Mouse (Mus musculus) layer of hippocampus, adult 18-20 months (tissue): ENCODE measurements around the gene Bmpr1b. TPM values are rescaled to one million over a fixed set of nuclear protein-coding genes. Genes with fewer than 3 reads are reported as not detected.

Source experiments
- DNase-seq, 2 experiments: peaks; one replicate each; pipeline ENCODE4 v3.0.0; 2022; ENCODE audit warnings: low spot score in 2 of 2
- total RNA-seq, 2 experiments: library from RNA; stranded (reverse); gene quantifications; 2 replicates each; pipeline ENCODE4 v1.2.3; 2021

Bmpr1b gene
- total RNA-seq, 2 experiments from 2014 or later = 21.6 to 22.0 TPM

DNA sequence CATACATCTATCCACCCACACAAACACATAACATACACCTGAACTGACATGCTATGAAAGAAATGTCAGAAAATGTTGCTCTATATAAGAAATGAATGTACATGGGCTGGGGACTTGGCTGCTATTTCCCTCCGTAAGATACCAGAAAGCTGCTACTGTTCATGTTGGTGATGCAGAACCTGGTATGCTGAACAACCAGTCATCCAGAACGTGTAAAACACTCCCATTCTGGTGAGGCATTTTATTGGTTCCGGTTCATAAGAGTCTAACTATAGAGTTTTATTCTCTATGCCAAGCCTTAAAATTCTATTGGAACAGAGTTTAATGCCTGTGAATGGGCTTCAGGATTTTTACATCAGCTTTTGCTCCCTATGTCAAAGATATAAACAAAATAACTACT lies 55.0 kb downstream of the Bmpr1b start:
- DNase-seq = no peak

DNA sequence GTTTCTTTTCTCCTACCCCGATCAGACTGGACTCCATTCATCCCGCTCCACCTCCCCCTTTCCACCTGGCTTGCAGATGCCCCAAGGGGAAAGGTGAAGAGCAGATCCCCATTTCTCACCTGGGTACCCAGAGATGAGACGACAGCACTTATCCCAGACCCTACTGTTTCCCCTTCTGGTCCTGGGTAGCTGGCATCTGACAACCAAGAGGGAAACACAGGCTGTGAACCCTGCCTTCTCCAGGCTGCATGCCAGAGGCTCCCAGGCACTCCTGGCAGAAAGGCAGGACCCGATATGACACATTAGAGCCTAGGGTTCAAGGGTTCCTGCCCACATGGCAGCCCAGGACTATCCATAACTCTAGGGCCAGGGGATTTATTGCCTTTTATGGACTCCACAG lies 56.0 kb downstream of the Bmpr1b start:
- DNase-seq = no peak

- DNase-seq = peak in 1 of 2 experiments; percentile 4
Measured at GRCm38 (mm10) chr3:142106227-142106626, 63.0 kb downstream of the Bmpr1b start.

- DNase-seq = no peak
Measured at GRCm38 (mm10) chr3:142104027-142104805, 65.0 kb downstream of the Bmpr1b start.

GRCm38 (mm10) chr3:142103622-142104021 lies 65.6 kb downstream of the Bmpr1b start:
- no peak for DNase-seq

GRCm38 (mm10) chr3:142099151-142099550 lies 70.1 kb downstream of the Bmpr1b start:
- DNase-seq = no peak

GRCm38 (mm10) chr3:142094049-142094448 lies 75.2 kb downstream of the Bmpr1b start:
- no peak for DNase-seq

DNA sequence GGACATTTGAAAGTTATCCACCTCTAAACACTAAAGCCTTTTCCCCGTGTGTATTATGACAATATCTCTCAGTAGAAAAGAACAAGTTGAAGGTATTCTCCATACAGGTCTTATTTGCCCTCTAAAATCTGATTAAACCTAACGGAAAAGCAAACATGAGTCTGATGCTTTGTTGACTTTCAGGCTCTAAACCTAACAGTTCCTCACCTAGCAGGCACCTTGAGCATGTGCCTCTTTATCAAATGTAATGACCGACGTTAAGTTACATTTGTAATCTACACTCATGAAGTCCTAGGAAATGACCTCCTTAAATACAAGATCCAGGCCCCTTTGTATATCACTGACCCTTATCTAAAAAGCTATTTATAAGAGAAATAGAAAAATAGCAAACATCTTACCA lies 79.5 kb downstream of the Bmpr1b start:
- DNase-seq = no peak

DNA sequence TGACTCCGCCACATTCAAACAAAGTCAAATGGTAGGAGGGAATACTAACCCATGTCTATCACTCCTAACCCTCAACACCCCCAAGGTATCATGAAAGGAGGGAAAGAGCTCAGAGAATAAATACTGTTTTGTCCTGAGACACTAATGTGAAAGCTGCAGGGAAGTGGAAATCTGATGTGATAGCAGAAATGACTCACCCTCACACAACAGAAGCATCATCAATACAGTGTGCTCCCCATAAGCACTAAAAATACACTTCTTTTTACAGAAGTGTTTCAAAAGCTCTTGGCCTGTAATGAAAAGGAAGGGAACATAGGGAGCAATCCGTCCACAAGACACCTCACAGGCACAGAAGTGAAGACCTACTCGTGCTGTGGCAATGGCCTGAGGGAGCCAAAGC lies 83.3 kb downstream of the Bmpr1b start:
- DNase-seq = no peak

DNA sequence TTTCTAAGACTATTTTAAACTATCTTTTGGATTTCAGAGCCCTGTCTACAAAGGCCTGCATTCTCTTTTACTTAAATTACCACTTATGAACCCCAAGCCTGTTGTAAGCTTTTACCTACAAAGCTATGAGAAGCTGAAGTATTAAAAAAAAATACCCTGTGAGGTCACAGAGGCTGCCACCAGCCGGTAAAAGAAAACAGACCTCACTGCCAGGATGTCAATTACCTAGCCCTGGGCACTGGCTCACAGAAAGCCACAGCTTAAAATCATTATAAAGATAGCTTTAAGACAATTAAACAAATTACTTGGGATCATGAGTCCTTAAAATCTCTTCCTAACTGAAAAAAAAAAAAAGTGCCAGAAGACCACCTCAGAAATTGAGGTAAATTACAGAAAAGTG lies 85.1 kb downstream of the Bmpr1b start:
- DNase-seq = no peak

DNA sequence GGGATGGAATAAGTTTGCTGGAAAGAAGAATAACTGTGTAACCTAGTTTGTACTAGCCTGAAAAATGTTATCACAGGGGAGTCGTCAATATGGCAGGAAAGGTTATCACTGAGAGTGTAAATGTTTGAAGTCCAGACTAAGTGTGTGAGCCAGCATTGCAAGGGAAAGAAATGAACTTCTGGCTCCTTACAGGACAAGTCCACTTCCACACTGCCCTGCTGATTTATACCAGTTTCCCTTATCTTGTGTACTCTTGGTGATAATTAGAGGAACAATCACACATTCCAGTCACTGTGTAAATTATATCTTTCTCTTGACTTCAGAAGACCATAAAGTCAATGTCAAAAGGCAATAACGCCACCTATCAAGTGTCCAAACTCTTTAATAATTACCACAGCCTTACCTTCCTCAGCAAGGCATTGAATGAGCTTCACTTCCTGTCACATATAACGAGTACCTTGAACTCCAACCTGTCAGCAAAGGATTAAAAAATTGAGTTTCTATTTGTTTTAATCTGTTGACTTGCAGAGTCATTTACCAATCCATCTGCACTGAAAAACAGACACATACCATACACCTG lies 91.4 kb downstream of the Bmpr1b start:
- DNase-seq = no peak

DNA sequence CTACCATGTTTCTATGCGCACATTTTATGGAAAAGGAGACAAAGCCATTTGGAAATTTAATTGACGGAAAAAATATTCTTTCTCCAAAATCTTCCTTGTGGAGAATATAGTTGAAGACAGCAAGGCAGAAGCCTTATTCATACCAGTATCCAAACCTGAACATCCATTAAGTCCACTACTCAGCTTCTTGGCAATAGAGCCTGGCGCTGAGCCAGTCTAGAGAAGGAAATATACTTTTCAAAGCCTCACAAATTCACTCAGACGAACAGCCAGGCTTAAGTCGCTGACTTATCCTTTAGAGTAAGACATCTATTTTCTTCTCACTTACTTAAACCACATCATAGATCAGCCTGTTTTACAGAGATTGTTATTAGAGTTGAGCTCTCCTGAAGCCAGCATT lies 97.6 kb downstream of the Bmpr1b start:
- DNase-seq = no peak

- no peak for DNase-seq
Measured at GRCm38 (mm10) chr3:142066792-142067346, 102.4 kb downstream of the Bmpr1b start.

- no peak for DNase-seq
Measured at GRCm38 (mm10) chr3:142065111-142065510, 104.1 kb downstream of the Bmpr1b start.

- peak in 1 of 2 experiments; percentile 10 for DNase-seq
Measured at GRCm38 (mm10) chr3:142063536-142064226, 105.5 kb downstream of the Bmpr1b start.

- DNase-seq = no peak
Measured at GRCm38 (mm10) chr3:142061267-142061666, 108.0 kb downstream of the Bmpr1b start.

DNA sequence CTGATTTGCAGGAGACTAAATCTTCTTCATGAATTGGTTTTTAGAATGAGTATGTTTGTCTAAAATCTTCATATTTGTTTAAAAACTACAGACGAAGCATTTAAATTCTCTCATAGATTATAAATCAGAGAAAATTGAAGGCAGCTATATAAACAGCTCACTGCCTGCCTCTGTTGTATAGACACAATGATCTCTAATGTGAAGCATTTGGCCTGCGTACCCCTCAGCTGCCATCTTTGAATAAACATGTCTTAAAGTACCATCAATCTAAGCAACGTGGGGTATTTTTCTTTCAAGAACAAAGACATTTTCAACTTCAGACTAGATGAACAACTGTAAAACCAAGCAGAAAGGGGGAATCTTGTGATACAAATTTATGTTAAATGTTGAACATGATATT lies 109.3 kb downstream of the Bmpr1b start:
- no peak for DNase-seq

DNA sequence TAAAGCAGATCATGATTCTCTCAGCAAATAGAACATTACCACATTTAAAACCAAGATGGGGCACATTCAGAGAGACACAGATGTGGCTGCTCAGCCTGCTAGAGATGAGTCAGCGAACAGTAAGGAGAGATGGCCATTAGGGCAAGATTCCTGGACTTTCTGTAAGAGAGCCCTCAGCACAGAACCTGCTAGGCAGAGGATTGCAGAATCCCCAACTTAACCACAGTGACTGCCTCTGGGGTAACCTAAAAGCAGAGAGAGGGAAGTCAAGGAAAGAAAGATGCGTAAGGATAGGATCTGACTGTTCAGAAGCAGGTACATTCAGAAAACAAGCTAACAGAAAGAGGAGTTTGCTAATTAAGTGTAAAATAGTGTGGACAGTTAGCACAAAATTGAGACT lies 118.5 kb downstream of the Bmpr1b start:
- DNase-seq = no peak

DNA sequence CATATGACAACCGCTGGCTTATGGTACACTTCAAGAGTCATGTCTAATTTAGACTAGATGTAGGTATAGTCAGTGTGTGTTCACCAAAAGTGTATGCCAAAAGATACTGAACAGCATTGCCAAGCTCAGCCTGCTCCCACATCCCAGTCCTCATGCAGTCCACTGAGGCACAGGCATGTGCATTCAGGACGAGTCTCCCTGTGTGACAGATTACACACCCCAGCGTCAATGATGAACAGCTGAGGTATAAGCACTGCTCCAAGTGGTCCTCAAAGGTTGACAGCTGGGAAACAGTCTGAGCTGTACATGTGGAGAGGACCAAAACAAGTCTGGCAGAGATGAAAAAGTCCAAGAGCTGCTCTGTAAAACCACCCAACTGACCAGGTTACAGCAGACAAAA lies 119.6 kb downstream of the Bmpr1b start:
- no peak for DNase-seq

GRCm38 (mm10) chr3:142049093-142049492 lies 120.1 kb downstream of the Bmpr1b start:
- DNase-seq = no peak

DNA sequence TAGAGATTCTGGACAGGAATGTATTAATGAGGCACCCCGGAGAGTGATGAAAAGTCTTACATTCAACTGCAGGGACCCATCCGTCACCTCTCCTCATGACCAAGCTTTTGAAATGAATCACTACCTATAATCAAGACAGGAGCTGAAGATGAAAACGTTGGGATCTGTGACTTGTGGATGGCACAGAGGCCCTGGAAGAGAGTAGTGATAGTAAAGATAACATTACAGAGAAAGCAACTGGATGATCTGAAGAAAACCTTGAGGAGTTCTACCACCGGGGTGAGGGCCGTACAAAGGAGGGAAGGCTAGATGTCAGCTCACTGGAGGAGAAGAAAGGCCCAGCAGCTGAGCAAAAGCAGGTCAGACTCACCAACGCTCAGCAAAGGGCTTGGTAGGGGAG lies 120.7 kb downstream of the Bmpr1b start:
- DNase-seq = no peak

DNA sequence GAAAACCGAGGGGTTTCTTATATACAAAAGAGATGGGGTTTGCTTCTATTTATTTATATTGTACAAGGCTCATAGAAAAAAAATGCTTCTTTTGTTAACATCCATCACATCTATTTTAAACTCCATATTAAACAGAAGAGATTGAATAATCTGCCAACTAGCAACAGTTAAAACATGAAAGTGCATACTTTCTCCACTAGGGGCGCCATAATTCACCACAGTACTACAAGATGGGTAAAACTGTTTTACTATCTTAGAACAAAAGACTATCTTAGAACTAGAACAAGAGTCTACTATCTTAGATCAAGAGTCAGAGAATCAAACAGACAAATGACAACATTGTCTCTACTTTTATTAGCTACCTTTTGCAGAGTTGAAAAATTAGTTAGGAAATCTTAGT lies 125.8 kb downstream of the Bmpr1b start:
- peak in 1 of 2 experiments; percentile 6 for DNase-seq
